Mouse (Mus musculus) left cerebral cortex, adult 11 months (tissue): ENCODE data around the gene Trdn.

ENCODE experiments used
- DNase-seq: peaks from one replicate; pipeline ENCODE4 v3.0.0; 2022; ENCODE audit warnings: low spot score

Trdn gene

GRCm38 (mm10) chr10:33370534-33370933, 290.2 kb downstream of the Trdn start:
- no peak for DNase-seq

DNA sequence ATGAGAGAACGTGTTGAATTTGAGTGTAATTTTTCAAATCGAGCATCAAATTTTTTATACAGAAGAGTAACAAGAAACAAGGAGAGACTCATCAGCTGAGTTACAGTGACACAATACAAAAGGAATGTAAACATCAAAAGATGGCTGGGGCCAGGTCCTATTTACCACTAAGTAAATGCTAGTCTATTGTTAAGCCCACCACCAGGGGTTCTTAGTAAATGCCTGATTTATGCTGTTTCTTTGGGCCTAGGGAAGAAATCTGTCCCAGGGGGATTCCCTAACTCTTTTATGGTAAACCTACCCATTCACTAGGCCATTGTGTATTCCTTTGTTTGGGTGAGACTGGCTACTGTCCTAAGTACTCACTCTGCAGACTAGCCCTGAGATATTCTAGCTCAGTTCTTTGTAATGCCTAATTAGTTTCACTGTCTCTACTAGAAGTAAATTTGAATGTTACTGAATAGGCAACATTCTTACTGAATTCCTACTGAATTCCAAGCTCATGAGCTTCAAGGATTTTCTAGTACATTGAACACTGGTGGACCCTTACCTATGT, 295.2 kb downstream of the Trdn start:
- no peak for DNase-seq
